Mouse (Mus musculus) erythroblast, embryonic 14.5 days (primary cell): ENCODE results near the gene Dlk2.

Experiments used
- GATA1 ChIP-seq: IDR thresholded peaks from 2 replicates; pipeline ENCODE4 v1.6.1; 2012; ENCODE audit warnings: low read length, inconsistent platforms, mixed read lengths
- TAL1 ChIP-seq: IDR thresholded peaks from 3 replicates; pipeline ENCODE4 v1.6.1; 2012; ENCODE audit warnings: low read length, inconsistent platforms, mixed read lengths

- no peak for TF ChIP-seq GATA1
- TF ChIP-seq TAL1: no peak
Measured at GRCm38 (mm10) chr17:46258279-46259053, 38.8 kb upstream of the Dlk2 start.
